Mouse (Mus musculus): ENCODE results near the gene Olfr222. TPM values are rescaled to one million over a fixed set of nuclear protein-coding genes. Genes with fewer than 3 reads are reported as not detected.

Olfr222 gene
- polyA plus RNA-seq, 1 experiment, result not detected

- Histone ChIP-seq H3K4me3 (ENCODE audit: insufficient read depth, low read depth, low read length) (no peak within 1 kb of the TSS), H3K27ac (replicated peaks; ENCODE audit: low read depth, low read length) (peak within 1 kb of the TSS; percentile 61; the same call in 1 of the 2 replicates), H3K4me1 (ENCODE audit: control insufficient read depth, insufficient read depth, insufficient read length, low read length) (no peaks in the 10 kb centered on the region)
Observed at GRCm38 (mm10) chr11:59526472-59527080, 49.5 kb downstream of the Olfr222 start, which contains the start of gene Zkscan17. Gene Zkscan17, minus strand, starts transcription at chr11:59526751.

- no peak overlapping the region for H3K4me3 ChIP-seq (ENCODE audit: insufficient read depth, low read depth, low read length)
- H3K27ac ChIP-seq (replicated peaks; ENCODE audit: low read depth, low read length), result no peak overlapping the region
- H3K4me1 ChIP-seq (ENCODE audit: control insufficient read depth, insufficient read depth, insufficient read length, low read length), result no peaks in the 10 kb centered on the region
Observed at GRCm38 (mm10) chr11:59525237-59525636, 50.8 kb downstream of the Olfr222 start.

- H3K27ac ChIP-seq (replicated peaks; ENCODE audit: low read depth, low read length), result no peak overlapping the region
Observed at GRCm38 (mm10) chr11:59524150-59524549, 51.9 kb downstream of the Olfr222 start.

More at GRCm38 (mm10) chr11:59524150-59524549, 51.9 kb downstream of the Olfr222 start:
- Histone ChIP-seq H3K4me3 (ENCODE audit: insufficient read depth, low read depth, low read length) (no peak overlapping the region), H3K4me1 (ENCODE audit: control insufficient read depth, insufficient read depth, insufficient read length, low read length) (no peaks in the 10 kb centered on the region)

Other genes with a start within 250 kb of the Olfr222 start
- not detected in 2 replicates for gene Prss38, start 200.6 kb downstream of the Olfr222 start, polyA plus RNA-seq (2012; ENCODE audit: insufficient read depth, insufficient read length, missing spikeins)
- 2.7 and 3.1 TPM in 2 replicates for gene Jmjd4, start 126.2 kb downstream of the Olfr222 start, polyA plus RNA-seq (2012; ENCODE audit: insufficient read depth, insufficient read length, missing spikeins)
- 21.4 and 22.5 TPM in 2 replicates for gene Snap47, start 125.0 kb downstream of the Olfr222 start, polyA plus RNA-seq (2012; ENCODE audit: insufficient read depth, insufficient read length, missing spikeins)
- 2.5 and 3.3 TPM in 2 replicates for gene Zfp867, start 103.8 kb downstream of the Olfr222 start, polyA plus RNA-seq (2012; ENCODE audit: insufficient read depth, insufficient read length, missing spikeins)
- 3.1 and 3.9 TPM in 2 replicates for gene Zkscan17, start 49.5 kb downstream of the Olfr222 start, polyA plus RNA-seq (2012; ENCODE audit: insufficient read depth, insufficient read length, missing spikeins)
- 0.38 TPM in 1 of 2 replicates, not detected in the other for gene Nlrp3, start 34.7 kb downstream of the Olfr222 start, polyA plus RNA-seq (2012; ENCODE audit: insufficient read depth, insufficient read length, missing spikeins)
- gene Olfr223, start 17.1 kb upstream of the Olfr222 start, polyA plus RNA-seq (2012; ENCODE audit: insufficient read depth, insufficient read length, missing spikeins), result not detected in 2 replicates
- 83.7 and 89.7 TPM in 2 replicates for gene Mprip, start 85.1 kb upstream of the Olfr222 start, polyA plus RNA-seq (2012; ENCODE audit: insufficient read depth, insufficient read length, missing spikeins)
- 1.3 and 3.8 TPM in 2 replicates for gene Pld6, start 211.4 kb upstream of the Olfr222 start, polyA plus RNA-seq (2012; ENCODE audit: insufficient read depth, insufficient read length, missing spikeins)
- gene Flcn, start 233.8 kb upstream of the Olfr222 start, polyA plus RNA-seq (2012; ENCODE audit: insufficient read depth, insufficient read length, missing spikeins), result 17.9 and 27.3 TPM in 2 replicates

Measured in brown adipose tissue, adult 24 weeks (tissue).